Mouse (Mus musculus): ENCODE measurements around the gene Tpsg1. TPM values are rescaled to one million over a fixed set of nuclear protein-coding genes. Genes with fewer than 3 reads are reported as not detected.

Gene Tpsg1
- polyA plus RNA-seq, 1 experiment from 2014 or later, result 1.6 TPM

- H3K27ac ChIP-seq (ENCODE audit: low read depth, low read length), result peak overlapping the region; percentile 60; the same call in 1 of the 2 replicates
- H3K9me3 ChIP-seq (ENCODE audit: control insufficient read depth, low read length), result no peaks in the 10 kb centered on the region
- no peaks in the 10 kb centered on the region for H3K27me3 ChIP-seq (ENCODE audit: control insufficient read depth, insufficient read depth, low read length)
- ATAC-seq (ENCODE audit: low read depth), result no peak
- 25% methylated on average over 7 of the region's 7 CpGs for WGBS
- no peak overlapping the region for H3K9ac ChIP-seq (replicated peaks; ENCODE audit: low read depth, low read length)
- H3K4me1 ChIP-seq (ENCODE audit: control insufficient read depth, insufficient read depth, low read length), result peaks cover 44% of the 10 kb centered on the region
- H3K4me2 ChIP-seq (ENCODE audit: low read depth, low read length), result no peak overlapping the region
- no peak overlapping the region for H3K4me3 ChIP-seq (ENCODE audit: low read depth, low read length)
- H3K36me3 ChIP-seq (ENCODE audit: control insufficient read depth, insufficient read depth, low read length), result no peaks in the 10 kb centered on the region
Measured at GRCm38 (mm10) chr17:25410786-25411185, 41.7 kb downstream of the Tpsg1 start.

DNA sequence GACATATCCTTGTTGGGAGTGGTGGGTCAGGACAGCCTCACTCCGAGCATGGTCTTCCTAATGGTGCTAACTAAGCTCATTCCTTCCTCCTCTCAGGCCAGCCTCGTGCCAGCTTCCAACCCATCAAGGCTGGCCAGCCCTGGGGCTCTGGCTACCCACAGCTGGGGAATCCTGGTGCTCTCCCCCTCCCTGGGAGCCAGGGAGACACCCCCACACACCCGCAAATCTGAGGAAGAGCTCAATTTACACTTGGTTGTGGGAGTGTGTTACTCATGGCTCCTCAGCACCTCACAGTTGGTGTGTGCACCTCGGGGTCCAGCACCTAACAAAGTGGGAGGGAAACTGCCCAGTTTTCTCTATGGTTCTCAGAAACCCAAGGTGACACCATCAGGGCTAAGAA lies 42.2 kb downstream of the Tpsg1 start:
- peaks cover 44% of the 10 kb centered on the region for H3K4me1 ChIP-seq (ENCODE audit: control insufficient read depth, insufficient read depth, low read length)
- WGBS, result 65% methylated on average over 4 of the region's 4 CpGs
- H3K4me2 ChIP-seq (ENCODE audit: low read depth, low read length), result no peak overlapping the region
- no peaks in the 10 kb centered on the region for H3K36me3 ChIP-seq (ENCODE audit: control insufficient read depth, insufficient read depth, low read length)
- no peaks in the 10 kb centered on the region for H3K27me3 ChIP-seq (ENCODE audit: control insufficient read depth, insufficient read depth, low read length)
- H3K27ac ChIP-seq (ENCODE audit: low read depth, low read length), result peak overlapping the region; percentile 60; the same call in 1 of the 2 replicates
- no peaks in the 10 kb centered on the region for H3K9me3 ChIP-seq (ENCODE audit: control insufficient read depth, low read length)
- ATAC-seq (ENCODE audit: low read depth), result no peak
- H3K9ac ChIP-seq (replicated peaks; ENCODE audit: low read depth, low read length), result 0 out of 2 replicates have a peak overlapping the region, but pooled peaks have one; percentile 12
- no peak overlapping the region for H3K4me3 ChIP-seq (ENCODE audit: low read depth, low read length)

- Histone ChIP-seq H3K4me3 (ENCODE audit: low read depth, low read length) (no peak overlapping the region), H3K9me3 (ENCODE audit: control insufficient read depth, low read length) (no peaks in the 10 kb centered on the region), H3K9ac (replicated peaks; ENCODE audit: low read depth, low read length) (no peak overlapping the region), H3K27me3 (ENCODE audit: control insufficient read depth, insufficient read depth, low read length) (no peaks in the 10 kb centered on the region), H3K27ac (ENCODE audit: low read depth, low read length) (no peak overlapping the region), H3K36me3 (ENCODE audit: control insufficient read depth, insufficient read depth, low read length) (no peaks in the 10 kb centered on the region), H3K4me1 (ENCODE audit: control insufficient read depth, insufficient read depth, low read length) (peaks cover 44% of the 10 kb centered on the region), H3K4me2 (ENCODE audit: low read depth, low read length) (no peak overlapping the region)
- no peak for ATAC-seq (ENCODE audit: low read depth)
- 63% methylated on average over 4 of the region's 4 CpGs for WGBS
Measured at GRCm38 (mm10) chr17:25414209-25414608, 45.1 kb downstream of the Tpsg1 start.

DNA sequence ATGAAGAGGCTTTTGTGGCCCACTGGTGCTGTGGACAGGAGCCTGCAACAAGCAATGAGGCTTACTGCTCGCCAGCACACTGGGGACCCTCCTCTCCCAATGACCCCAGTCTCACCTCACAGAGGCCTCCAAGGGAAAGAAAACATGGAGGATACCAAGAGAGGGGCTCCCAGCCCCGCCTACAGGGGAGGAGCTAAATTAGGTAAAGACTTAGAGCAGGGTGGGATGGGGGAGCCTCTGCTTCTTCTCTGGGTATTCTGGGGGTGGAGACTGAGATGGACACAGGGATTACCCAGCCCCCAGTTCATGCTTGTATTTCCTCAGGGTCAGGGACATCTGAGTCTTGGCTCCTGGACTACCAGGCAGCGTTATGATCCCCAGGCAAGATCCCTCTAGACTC lies 45.8 kb downstream of the Tpsg1 start:
- Histone ChIP-seq H3K4me1 (ENCODE audit: control insufficient read depth, insufficient read depth, low read length) (peaks cover 44% of the 10 kb centered on the region), H3K4me2 (ENCODE audit: low read depth, low read length) (no peak overlapping the region), H3K4me3 (ENCODE audit: low read depth, low read length) (no peak overlapping the region), H3K9ac (replicated peaks; ENCODE audit: low read depth, low read length) (0 out of 2 replicates have a peak overlapping the region, but pooled peaks have one; percentile 8), H3K27ac (ENCODE audit: low read depth, low read length) (no peak overlapping the region), H3K36me3 (ENCODE audit: control insufficient read depth, insufficient read depth, low read length) (no peaks in the 10 kb centered on the region), H3K27me3 (ENCODE audit: control insufficient read depth, insufficient read depth, low read length) (no peaks in the 10 kb centered on the region), H3K9me3 (ENCODE audit: control insufficient read depth, low read length) (no peaks in the 10 kb centered on the region)
- ATAC-seq (ENCODE audit: low read depth), result no peak
- 41% methylated on average over 3 of the region's 3 CpGs for WGBS

- H3K4me3 ChIP-seq (ENCODE audit: low read depth, low read length), result no peak overlapping the region
- no peaks in the 10 kb centered on the region for H3K9me3 ChIP-seq (ENCODE audit: control insufficient read depth, low read length)
- H3K27ac ChIP-seq (ENCODE audit: low read depth, low read length), result no peak overlapping the region
- no peak overlapping the region for H3K9ac ChIP-seq (replicated peaks; ENCODE audit: low read depth, low read length)
- peaks cover 41% of the 10 kb centered on the region for H3K4me1 ChIP-seq (ENCODE audit: control insufficient read depth, insufficient read depth, low read length)
- H3K4me2 ChIP-seq (ENCODE audit: low read depth, low read length), result no peak overlapping the region
- 6% methylated on average over 5 of the region's 6 CpGs for WGBS
- peak; percentile 6; the same call in 1 of the 2 replicates for ATAC-seq (ENCODE audit: low read depth)
- H3K27me3 ChIP-seq (ENCODE audit: control insufficient read depth, insufficient read depth, low read length), result no peaks in the 10 kb centered on the region
- H3K36me3 ChIP-seq (ENCODE audit: control insufficient read depth, insufficient read depth, low read length), result no peaks in the 10 kb centered on the region
Measured at GRCm38 (mm10) chr17:25415421-25415913, 46.4 kb downstream of the Tpsg1 start.

DNA sequence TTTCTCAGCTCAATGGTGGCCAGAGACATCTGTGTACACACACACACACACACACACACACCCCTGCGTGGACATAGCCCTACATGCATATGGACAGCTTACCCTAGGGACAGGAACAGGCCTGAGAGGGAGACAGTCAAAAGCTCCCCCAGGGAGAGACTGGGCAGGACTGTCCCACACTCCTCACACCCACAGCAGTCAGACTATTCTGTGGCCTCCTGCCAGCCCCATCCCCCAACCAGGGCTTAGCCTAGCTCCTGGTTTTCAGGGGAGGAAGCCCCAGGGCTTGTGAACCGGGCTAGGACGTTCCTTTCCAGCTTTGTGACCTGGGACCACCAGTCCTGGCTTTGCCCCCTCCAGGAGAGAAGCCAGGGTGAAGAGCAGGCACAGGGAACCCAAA lies 47.1 kb downstream of the Tpsg1 start:
- Histone ChIP-seq H3K4me1 (ENCODE audit: control insufficient read depth, insufficient read depth, low read length) (peaks cover 35% of the 10 kb centered on the region), H3K4me2 (ENCODE audit: low read depth, low read length) (no peak overlapping the region), H3K4me3 (ENCODE audit: low read depth, low read length) (no peak overlapping the region), H3K9ac (replicated peaks; ENCODE audit: low read depth, low read length) (no peak overlapping the region), H3K9me3 (ENCODE audit: control insufficient read depth, low read length) (no peaks in the 10 kb centered on the region), H3K27me3 (ENCODE audit: control insufficient read depth, insufficient read depth, low read length) (no peaks in the 10 kb centered on the region), H3K27ac (ENCODE audit: low read depth, low read length) (no peak overlapping the region), H3K36me3 (ENCODE audit: control insufficient read depth, insufficient read depth, low read length) (no peaks in the 10 kb centered on the region)
- 20% methylated on average over 3 of the region's 3 CpGs for WGBS
- no peak for ATAC-seq (ENCODE audit: low read depth)

DNA sequence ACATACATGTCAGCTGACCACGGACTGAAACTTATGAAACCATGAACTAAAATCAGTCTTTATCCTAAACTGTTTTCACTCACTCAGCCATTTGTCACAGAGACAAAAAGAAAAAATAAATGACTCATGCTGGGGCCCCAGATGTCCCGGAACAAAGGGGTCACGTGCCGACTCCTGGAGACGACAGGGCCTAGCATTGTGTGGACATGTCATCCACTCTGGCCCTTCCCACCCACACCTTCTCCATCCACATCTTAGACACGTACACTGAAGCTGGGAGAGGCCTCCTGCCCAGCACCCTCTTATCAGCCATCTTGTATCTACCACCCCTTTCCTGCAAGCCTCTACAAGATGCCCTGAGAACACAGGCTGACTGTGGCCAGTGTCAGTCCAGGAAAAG lies 48.9 kb downstream of the Tpsg1 start:
- no peak overlapping the region for H3K27ac ChIP-seq (ENCODE audit: low read depth, low read length)
- H3K4me3 ChIP-seq (ENCODE audit: low read depth, low read length), result no peak overlapping the region
- no peaks in the 10 kb centered on the region for H3K9me3 ChIP-seq (ENCODE audit: control insufficient read depth, low read length)
- H3K36me3 ChIP-seq (ENCODE audit: control insufficient read depth, insufficient read depth, low read length), result no peaks in the 10 kb centered on the region
- no peak overlapping the region for H3K4me2 ChIP-seq (ENCODE audit: low read depth, low read length)
- no peak for ATAC-seq (ENCODE audit: low read depth)
- H3K9ac ChIP-seq (replicated peaks; ENCODE audit: low read depth, low read length), result no peak overlapping the region
- peaks cover 34% of the 10 kb centered on the region for H3K4me1 ChIP-seq (ENCODE audit: control insufficient read depth, insufficient read depth, low read length)
- no peaks in the 10 kb centered on the region for H3K27me3 ChIP-seq (ENCODE audit: control insufficient read depth, insufficient read depth, low read length)
- WGBS, result 50% methylated on average over 6 of the region's 6 CpGs

DNA sequence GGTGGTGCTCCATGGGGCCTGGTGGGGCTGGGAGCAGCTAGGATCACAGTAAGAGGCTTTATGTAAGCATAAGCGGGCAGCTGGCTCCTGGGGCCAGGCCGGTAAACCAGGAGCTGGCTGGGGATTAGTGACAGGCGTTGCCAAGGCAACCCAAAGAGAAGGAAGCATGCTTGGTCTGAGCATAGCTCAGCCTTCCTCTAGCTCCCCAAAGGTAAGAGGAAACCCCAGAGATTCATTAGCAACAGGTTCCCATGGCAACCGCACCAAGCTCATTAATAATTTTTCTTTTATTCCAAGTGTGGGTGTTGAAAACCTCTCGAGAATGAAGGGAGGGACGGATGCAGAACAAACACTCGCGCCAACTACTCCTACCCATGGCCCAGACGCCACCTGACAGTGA lies 49.9 kb downstream of the Tpsg1 start:
- H3K4me1 ChIP-seq (ENCODE audit: control insufficient read depth, insufficient read depth, low read length), result peaks cover 34% of the 10 kb centered on the region

DNA sequence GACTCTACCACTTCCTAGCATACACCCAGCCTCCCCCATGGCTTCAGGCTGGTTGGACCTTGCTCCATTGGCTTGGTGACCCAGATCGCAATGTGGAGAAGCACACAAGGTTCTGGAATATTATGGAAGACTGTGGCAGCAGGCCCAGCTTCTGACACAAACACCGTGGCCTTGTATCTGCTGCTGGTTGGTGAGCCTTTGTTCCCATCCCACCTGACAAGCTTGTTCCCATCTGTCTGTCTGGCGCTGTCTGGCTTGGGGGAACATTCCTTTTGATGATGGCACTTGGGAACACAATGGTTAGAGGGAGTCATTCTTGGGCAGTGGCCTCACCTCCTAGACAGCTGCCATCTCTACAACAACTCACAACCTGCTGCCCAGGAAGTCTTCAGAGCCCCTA lies 51.9 kb downstream of the Tpsg1 start:
- H3K9ac ChIP-seq (replicated peaks; ENCODE audit: low read depth, low read length), result no peak overlapping the region
- WGBS, result 81% methylated on average over 3 of the region's 3 CpGs
- ATAC-seq (ENCODE audit: low read depth), result no peak
- no peak overlapping the region for H3K27ac ChIP-seq (ENCODE audit: low read depth, low read length)
- H3K36me3 ChIP-seq (ENCODE audit: control insufficient read depth, insufficient read depth, low read length), result no peaks in the 10 kb centered on the region
- H3K27me3 ChIP-seq (ENCODE audit: control insufficient read depth, insufficient read depth, low read length), result no peaks in the 10 kb centered on the region
- H3K9me3 ChIP-seq (ENCODE audit: control insufficient read depth, low read length), result no peaks in the 10 kb centered on the region
- H3K4me2 ChIP-seq (ENCODE audit: low read depth, low read length), result no peak overlapping the region
- H3K4me3 ChIP-seq (ENCODE audit: low read depth, low read length), result no peak overlapping the region
- H3K4me1 ChIP-seq (ENCODE audit: control insufficient read depth, insufficient read depth, low read length), result peaks cover 22% of the 10 kb centered on the region

More for the DNA sequence above, 49.9 kb downstream of the Tpsg1 start:
- WGBS, result 26% methylated on average over 9 of the region's 9 CpGs
- H3K36me3 ChIP-seq (ENCODE audit: control insufficient read depth, insufficient read depth, low read length), result no peaks in the 10 kb centered on the region
- no peak overlapping the region for H3K27ac ChIP-seq (ENCODE audit: low read depth, low read length)
- H3K9ac ChIP-seq (replicated peaks; ENCODE audit: low read depth, low read length), result no peak overlapping the region
- H3K4me3 ChIP-seq (ENCODE audit: low read depth, low read length), result no peak overlapping the region
- 0 out of 2 replicates have a peak, but pooled peaks have one; percentile 53 for ATAC-seq (ENCODE audit: low read depth)
- H3K4me2 ChIP-seq (ENCODE audit: low read depth, low read length), result no peak overlapping the region
- no peaks in the 10 kb centered on the region for H3K9me3 ChIP-seq (ENCODE audit: control insufficient read depth, low read length)
- H3K27me3 ChIP-seq (ENCODE audit: control insufficient read depth, insufficient read depth, low read length), result no peaks in the 10 kb centered on the region

Measured in neural tube, embryonic 14.5 days (tissue).